Comparison of ENCODE assay signal across 8 mouse cellular contexts in genomic region chr11:97018583-97019344, GRCm38 (mm10). TPM values are rescaled to one million over a fixed set of nuclear protein-coding genes. Genes with fewer than 3 reads are reported as not detected.
DNase-seq lines count a peak whose midpoint lies in the region; ATAC-seq lines count a peak whose summit lies in the region.

No protein-coding gene starts in this region.

- no peaks in the 10 kb centered on the region for H3K9me3 ChIP-seq in kidney, embryonic 14.5 days (ENCODE audit: control insufficient read depth, low read length)
- H3K9me3 ChIP-seq in intestine, embryonic 15.5 days, result no peaks in the 10 kb centered on the region
- no peaks in the 10 kb centered on the region for H3K9me3 ChIP-seq in midbrain, embryonic 16.5 days (replicated peaks; ENCODE audit: control insufficient read depth, low read length, poor library complexity, severe bottlenecking)

- 1% methylated on average over 48 of the region's 68 CpGs for WGBS in kidney, embryonic 14.5 days
- WGBS in intestine, embryonic 15.5 days, result under 1% methylated on average over 65 of the region's 68 CpGs
- WGBS in midbrain, embryonic 16.5 days, result under 1% methylated on average over 52 of the region's 68 CpGs

- H3K27ac ChIP-seq in kidney, embryonic 14.5 days (ENCODE audit: low read depth, low read length), result no peak overlapping the region
- no peak overlapping the region for H3K27ac ChIP-seq in intestine, embryonic 15.5 days
- H3K27ac ChIP-seq in midbrain, embryonic 16.5 days (ENCODE audit: low read length), result no peak overlapping the region

- peak overlapping the region; percentile 36 for H3K4me3 ChIP-seq in kidney, embryonic 14.5 days (ENCODE audit: low read length)
- peak overlapping the region; percentile 37 for H3K4me3 ChIP-seq in intestine, embryonic 15.5 days (replicated peaks)
- peak overlapping the region; percentile 30 for H3K4me3 ChIP-seq in midbrain, embryonic 16.5 days (ENCODE audit: low read depth, low read length)

- no peak for DNase-seq in kidney, postnatal 25 days
- DNase-seq in adrenal gland, postnatal 36 days, result peak; percentile 37 to 55
- no peak for DNase-seq in cerebellum, postnatal 4 days (ENCODE audit: low spot score in 2 of 2)
- no peak for DNase-seq in ovary, adult 18-20 months (ENCODE audit: low spot score)

- no peaks in the 10 kb centered on the region for H3K36me3 ChIP-seq in kidney, embryonic 14.5 days (ENCODE audit: control insufficient read depth, insufficient read depth, low read length)
- H3K36me3 ChIP-seq in intestine, embryonic 15.5 days, result no peaks in the 10 kb centered on the region
- H3K36me3 ChIP-seq in midbrain, embryonic 16.5 days (ENCODE audit: control insufficient read depth, insufficient read depth, low read length), result no peaks in the 10 kb centered on the region

- ATAC-seq in kidney, embryonic 14.5 days (ENCODE audit: low FRiP score, low TSS enrichment), result no peak
- ATAC-seq in intestine, embryonic 15.5 days, result peak; percentile 41
- ATAC-seq in midbrain, embryonic 16.5 days, result no peak
- no peak for ATAC-seq in monocyte, adult 5-6 weeks (replicated peaks; ENCODE audit: insufficient number of reproducible peaks, low FRiP score, low TSS enrichment, poor library complexity, severe bottlenecking)

- H3K4me1 ChIP-seq in kidney, embryonic 14.5 days (ENCODE audit: control insufficient read depth, insufficient read depth, low read length), result peaks cover 33% of the 10 kb centered on the region
- H3K4me1 ChIP-seq in intestine, embryonic 15.5 days (replicated peaks), result peaks cover 37% of the 10 kb centered on the region
- H3K4me1 ChIP-seq in midbrain, embryonic 16.5 days (ENCODE audit: control insufficient read depth, insufficient read depth, low read length), result peaks cover 15% of the 10 kb centered on the region; the same call in 1 of the 2 replicates

- peak overlapping the region; percentile 38; the same call in 1 of the 2 replicates for H3K9ac ChIP-seq in kidney, embryonic 14.5 days (ENCODE audit: low read depth, low read length)
- no peak overlapping the region; the same call in 1 of the 2 replicates for H3K9ac ChIP-seq in intestine, embryonic 15.5 days
- no peak overlapping the region; the same call in 1 of the 2 replicates for H3K9ac ChIP-seq in midbrain, embryonic 16.5 days (ENCODE audit: low read depth, low read length)

- H3K4me2 ChIP-seq in kidney, embryonic 14.5 days (replicated peaks; ENCODE audit: low read depth, low read length), result peak overlapping the region; percentile 55
- peak overlapping the region; percentile 79 for H3K4me2 ChIP-seq in intestine, embryonic 15.5 days (replicated peaks)
- H3K4me2 ChIP-seq in midbrain, embryonic 16.5 days (ENCODE audit: low read length), result peak overlapping the region; percentile 44

- peaks cover 75% of the 10 kb centered on the region for H3K27me3 ChIP-seq in kidney, embryonic 14.5 days (ENCODE audit: control insufficient read depth, insufficient read depth, low read length)
- H3K27me3 ChIP-seq in intestine, embryonic 15.5 days (replicated peaks), result peaks cover 79% of the 10 kb centered on the region
- H3K27me3 ChIP-seq in midbrain, embryonic 16.5 days (ENCODE audit: control insufficient read depth, insufficient read depth, low read depth, low read length), result peaks cover 70% of the 10 kb centered on the region

RNA-seq across cellular contexts. Expression of gene Sp6, which starts 5.6 kb away (rescaled TPM):
- 0.57 and 0.60 TPM in 2 replicates for polyA plus RNA-seq in kidney, embryonic 14.5 days (2014; fragmentation: Nextera tagmentation; extraction: Ambion mirVana)
- total RNA-seq in adrenal gland, postnatal 36 days (2021), result under 1 TPM; 0.16 to 0.23 TPM
- polyA plus RNA-seq in intestine, embryonic 15.5 days (2015; fragmentation: Nextera tagmentation; extraction: Ambion mirVana), result 0.29 and 0.30 TPM in 2 replicates
- 0.26 and 0.35 TPM in 2 replicates for polyA plus RNA-seq in midbrain, embryonic 16.5 days (2015; fragmentation: Nextera tagmentation; extraction: Ambion mirVana)
- total RNA-seq in monocyte, adult 5-6 weeks (2017), result not detected in 3 replicates

RNA-seq across cellular contexts. Expression of gene Scrn2, which starts 11.0 kb away (rescaled TPM):
- polyA plus RNA-seq in kidney, embryonic 14.5 days (2014; fragmentation: Nextera tagmentation; extraction: Ambion mirVana), result 24.4 and 29.9 TPM in 2 replicates
- total RNA-seq in adrenal gland, postnatal 36 days (2021), result 10 to 100 TPM; 15.7 to 18.8 TPM
- 18.1 and 21.9 TPM in 2 replicates for polyA plus RNA-seq in intestine, embryonic 15.5 days (2015; fragmentation: Nextera tagmentation; extraction: Ambion mirVana)
- 13.7 and 16.7 TPM in 2 replicates for polyA plus RNA-seq in midbrain, embryonic 16.5 days (2015; fragmentation: Nextera tagmentation; extraction: Ambion mirVana)
- 2.3 to 3.2 TPM (median 2.9 TPM) in 3 replicates for total RNA-seq in monocyte, adult 5-6 weeks (2017)

RNA-seq across cellular contexts. Expression of gene Lrrc46, which starts 22.4 kb away (rescaled TPM):
- 1.6 and 1.7 TPM in 2 replicates for polyA plus RNA-seq in kidney, embryonic 14.5 days (2014; fragmentation: Nextera tagmentation; extraction: Ambion mirVana)
- 1 to 10 TPM; 1.3 TPM for total RNA-seq in adrenal gland, postnatal 36 days (2021)
- polyA plus RNA-seq in intestine, embryonic 15.5 days (2015; fragmentation: Nextera tagmentation; extraction: Ambion mirVana), result 0.40 and 0.45 TPM in 2 replicates
- polyA plus RNA-seq in midbrain, embryonic 16.5 days (2015; fragmentation: Nextera tagmentation; extraction: Ambion mirVana), result 3.4 and 4.0 TPM in 2 replicates
- total RNA-seq in monocyte, adult 5-6 weeks (2017), result not detected in 3 replicates

RNA-seq across cellular contexts. Expression of gene Mrpl10, which starts 22.6 kb away (rescaled TPM):
- polyA plus RNA-seq in kidney, embryonic 14.5 days (2014; fragmentation: Nextera tagmentation; extraction: Ambion mirVana), result 89.4 and 99.6 TPM in 2 replicates
- 100 to 1,000 TPM; 131 to 141 TPM for total RNA-seq in adrenal gland, postnatal 36 days (2021)
- polyA plus RNA-seq in intestine, embryonic 15.5 days (2015; fragmentation: Nextera tagmentation; extraction: Ambion mirVana), result 86.9 and 88.7 TPM in 2 replicates
- polyA plus RNA-seq in midbrain, embryonic 16.5 days (2015; fragmentation: Nextera tagmentation; extraction: Ambion mirVana), result 58.9 and 59.1 TPM in 2 replicates
- 12.3 to 17.5 TPM (median 13.4 TPM) in 3 replicates for total RNA-seq in monocyte, adult 5-6 weeks (2017)

RNA-seq across cellular contexts. Expression of gene Osbpl7, which starts 31.7 kb away (rescaled TPM):
- polyA plus RNA-seq in kidney, embryonic 14.5 days (2014; fragmentation: Nextera tagmentation; extraction: Ambion mirVana), result 5.1 and 5.8 TPM in 2 replicates
- total RNA-seq in adrenal gland, postnatal 36 days (2021), result 1 to 10 TPM; 7.8 to 9.1 TPM
- 9.1 and 11.1 TPM in 2 replicates for polyA plus RNA-seq in intestine, embryonic 15.5 days (2015; fragmentation: Nextera tagmentation; extraction: Ambion mirVana)
- 11.9 and 12.8 TPM in 2 replicates for polyA plus RNA-seq in midbrain, embryonic 16.5 days (2015; fragmentation: Nextera tagmentation; extraction: Ambion mirVana)
- 10.0 to 13.1 TPM (median 11.3 TPM) in 3 replicates for total RNA-seq in monocyte, adult 5-6 weeks (2017)

Comparison
In these comparisons a context has a peak if more than half of its experiments do, and no peak if none do; other contexts are left out.
1. DNase-seq: peak in adrenal gland, postnatal 36 days (2 of 2); none in kidney, postnatal 25 days (0 of 2), cerebellum, postnatal 4 days (0 of 2) and ovary, adult 18-20 months (single experiment).
2. Peak in every context shown above with its lines, with median percentiles within 50 percentile points of each other: H3K4me2 ChIP-seq and H3K4me3 ChIP-seq.